Mouse (Mus musculus): ENCODE results near the gene Kcnq4. TPM values are rescaled to one million over a fixed set of nuclear protein-coding genes. Genes with fewer than 3 reads are reported as not detected.
A peak's percentile ranks its signal among the peaks of the same experiment; 100 is the strongest.

Gene Kcnq4
- polyA plus RNA-seq, 1 experiment from 2014 or later, result 2.6 TPM

DNA sequence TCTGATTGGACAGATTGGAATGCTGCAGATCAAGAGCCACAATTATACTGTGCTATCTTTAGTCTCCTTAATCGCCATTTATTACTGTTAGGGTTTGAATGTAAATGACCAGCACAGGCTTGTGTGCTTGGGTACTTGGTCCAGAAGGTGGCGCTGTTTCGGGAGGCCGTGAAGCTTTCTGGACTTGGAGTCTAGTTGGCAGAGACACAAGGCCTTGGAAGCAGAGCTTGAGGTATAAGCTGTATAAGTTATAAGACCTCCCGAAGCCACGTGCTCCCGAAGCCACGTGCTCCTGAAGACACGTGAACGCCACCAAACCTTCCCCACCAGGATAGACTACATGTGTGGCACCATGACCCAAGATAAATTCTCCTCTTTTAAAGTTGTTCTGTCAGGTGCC, 55.7 kb downstream of the Kcnq4 start:
- H3K4me2 ChIP-seq, result no peak overlapping the region
- H3K4me1 ChIP-seq, result no peaks in the 10 kb centered on the region
- WGBS, result 43% methylated on average over 10 of the region's 10 CpGs
- ATAC-seq (ENCODE audit: insufficient read depth, low FRiP score, low read depth), result no peak
- H3K9me3 ChIP-seq, result no peaks in the 10 kb centered on the region
- H3K27ac ChIP-seq, result no peak overlapping the region
- no peak overlapping the region for H3K4me3 ChIP-seq (replicated peaks)
- H3K36me3 ChIP-seq, result no peaks in the 10 kb centered on the region
- no peak overlapping the region for H3K9ac ChIP-seq
- H3K27me3 ChIP-seq (replicated peaks), result no peaks in the 10 kb centered on the region; the same call in 1 of the 2 replicates

GRCm38 (mm10) chr4:120689317-120689716, 59.1 kb downstream of the Kcnq4 start:
- ATAC-seq (ENCODE audit: insufficient read depth, low FRiP score, low read depth), result 0 out of 2 replicates have a peak, but pooled peaks have one; percentile 9

GRCm38 (mm10) chr4:120687282-120687681, 61.1 kb downstream of the Kcnq4 start:
- no peaks in the 10 kb centered on the region for H3K27me3 ChIP-seq (replicated peaks)
- H3K36me3 ChIP-seq, result no peaks in the 10 kb centered on the region
- H3K9ac ChIP-seq, result no peak overlapping the region
- 43% methylated on average over 6 of the region's 6 CpGs for WGBS
- no peak for ATAC-seq (ENCODE audit: insufficient read depth, low FRiP score, low read depth)
- no peak overlapping the region for H3K4me3 ChIP-seq (replicated peaks)
- H3K4me1 ChIP-seq, result no peaks in the 10 kb centered on the region
- H3K9me3 ChIP-seq, result no peaks in the 10 kb centered on the region
- no peak overlapping the region for H3K4me2 ChIP-seq
- H3K27ac ChIP-seq, result no peak overlapping the region

More at GRCm38 (mm10) chr4:120689317-120689716, 59.1 kb downstream of the Kcnq4 start:
- H3K4me3 ChIP-seq (replicated peaks), result no peak overlapping the region
- no peak overlapping the region for H3K4me2 ChIP-seq
- no peaks in the 10 kb centered on the region for H3K27me3 ChIP-seq (replicated peaks)
- H3K27ac ChIP-seq, result no peak overlapping the region
- no peaks in the 10 kb centered on the region for H3K4me1 ChIP-seq
- H3K9ac ChIP-seq, result no peak overlapping the region
- H3K36me3 ChIP-seq, result no peaks in the 10 kb centered on the region
- 57% methylated on average over 6 of the region's 6 CpGs for WGBS
- H3K9me3 ChIP-seq, result no peaks in the 10 kb centered on the region

DNA sequence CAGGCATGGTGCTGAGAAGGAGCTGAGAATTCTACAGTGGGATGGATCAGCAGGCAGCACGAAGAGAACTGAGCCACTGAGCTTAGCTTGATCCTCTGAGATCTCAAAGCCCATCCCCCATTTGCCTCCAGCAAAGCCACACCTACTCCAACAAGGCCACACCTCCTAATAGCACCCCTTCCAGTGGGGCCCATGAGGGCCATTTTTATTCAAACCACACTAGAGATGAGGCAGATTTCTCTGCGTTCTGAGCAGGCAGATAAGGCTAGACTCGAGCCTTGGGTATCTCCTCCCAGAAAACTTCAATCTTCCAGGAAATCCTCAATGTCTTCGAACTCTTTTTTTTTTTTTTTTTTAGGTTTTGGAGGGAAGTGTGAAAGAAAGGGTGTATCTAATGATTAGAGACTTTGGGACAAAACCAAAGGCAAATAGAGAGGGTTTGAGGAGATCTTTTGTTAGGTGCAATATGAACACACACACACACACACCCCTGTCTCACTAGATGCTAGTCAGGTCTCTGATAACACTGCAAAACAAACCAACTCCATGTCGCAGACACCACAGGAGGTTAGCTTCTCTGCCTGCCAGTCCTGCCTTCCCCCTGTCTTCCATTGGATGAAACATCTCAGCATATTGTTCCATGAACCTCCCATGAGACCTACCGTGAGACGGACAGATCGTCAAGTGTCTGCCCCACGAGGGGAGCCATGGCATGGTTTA, 65.0 kb downstream of the Kcnq4 start:
- Histone ChIP-seq H3K9ac (no peak overlapping the region), H3K36me3 (no peaks in the 10 kb centered on the region), H3K27me3 (replicated peaks) (no peaks in the 10 kb centered on the region), H3K4me1 (no peaks in the 10 kb centered on the region), H3K27ac (no peak overlapping the region), H3K4me2 (no peak overlapping the region), H3K9me3 (no peaks in the 10 kb centered on the region), H3K4me3 (replicated peaks) (no peak overlapping the region)
- ATAC-seq (ENCODE audit: insufficient read depth, low FRiP score, low read depth), result 0 out of 2 replicates have a peak, but pooled peaks have one; percentile 44
- WGBS, result 44% methylated on average over 9 of the region's 9 CpGs

GRCm38 (mm10) chr4:120682168-120682567, 66.2 kb downstream of the Kcnq4 start:
- no peak overlapping the region for H3K27ac ChIP-seq
- no peak overlapping the region for H3K4me2 ChIP-seq
- no peaks in the 10 kb centered on the region for H3K27me3 ChIP-seq (replicated peaks)
- no peaks in the 10 kb centered on the region for H3K36me3 ChIP-seq
- ATAC-seq (ENCODE audit: insufficient read depth, low FRiP score, low read depth), result no peak
- no peak overlapping the region for H3K9ac ChIP-seq
- no peaks in the 10 kb centered on the region for H3K9me3 ChIP-seq
- no peaks in the 10 kb centered on the region for H3K4me1 ChIP-seq
- no peak overlapping the region for H3K4me3 ChIP-seq (replicated peaks)
- 42% methylated on average over 10 of the region's 10 CpGs for WGBS

DNA sequence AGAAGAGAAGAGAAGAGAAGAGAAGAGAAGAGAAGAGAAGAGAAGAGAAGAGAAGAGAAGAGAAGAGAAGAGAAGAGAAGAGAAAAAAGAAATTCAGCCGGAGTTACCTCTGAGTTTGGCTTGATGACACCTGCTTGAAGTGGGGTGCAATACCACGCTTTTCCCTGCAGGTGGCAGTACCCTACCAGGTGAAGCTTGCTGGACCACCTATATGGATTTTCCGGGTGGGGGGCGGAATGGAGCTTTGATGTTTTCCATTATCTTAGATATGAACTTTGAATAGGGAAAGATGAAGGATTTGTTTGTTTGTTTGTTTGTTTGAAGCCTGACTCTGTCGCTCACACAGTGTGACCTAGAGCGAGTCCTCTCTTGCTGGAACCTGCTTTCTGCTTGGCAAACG, 67.5 kb downstream of the Kcnq4 start:
- no peak for ATAC-seq (ENCODE audit: insufficient read depth, low FRiP score, low read depth)
- H3K9me3 ChIP-seq, result no peaks in the 10 kb centered on the region
- H3K4me2 ChIP-seq, result no peak overlapping the region
- no peak overlapping the region for H3K4me3 ChIP-seq (replicated peaks)
- H3K4me1 ChIP-seq, result no peaks in the 10 kb centered on the region
- WGBS, result 50% methylated on average over 7 of the region's 7 CpGs
- no peak overlapping the region for H3K9ac ChIP-seq
- no peaks in the 10 kb centered on the region for H3K27me3 ChIP-seq (replicated peaks)
- no peaks in the 10 kb centered on the region for H3K36me3 ChIP-seq
- H3K27ac ChIP-seq, result no peak overlapping the region

GRCm38 (mm10) chr4:120675640-120676039, 72.8 kb downstream of the Kcnq4 start:
- 55% methylated on average over 2 of the region's 2 CpGs for WGBS
- H3K36me3 ChIP-seq, result no peaks in the 10 kb centered on the region

GRCm38 (mm10) chr4:120674775-120675451, 73.5 kb downstream of the Kcnq4 start:
- ATAC-seq (ENCODE audit: insufficient read depth, low FRiP score, low read depth), result peak; percentile 93
- WGBS, result 60% methylated on average over 8 of the region's 8 CpGs
- no peak overlapping the region for H3K4me3 ChIP-seq (replicated peaks)

More at GRCm38 (mm10) chr4:120675640-120676039, 72.8 kb downstream of the Kcnq4 start:
- H3K27me3 ChIP-seq (replicated peaks), result no peaks in the 10 kb centered on the region
- H3K4me1 ChIP-seq, result no peaks in the 10 kb centered on the region
- ATAC-seq (ENCODE audit: insufficient read depth, low FRiP score, low read depth), result peak; percentile 77
- H3K4me3 ChIP-seq (replicated peaks), result no peak overlapping the region
- no peak overlapping the region for H3K4me2 ChIP-seq
- no peaks in the 10 kb centered on the region for H3K9me3 ChIP-seq
- H3K9ac ChIP-seq, result no peak overlapping the region
- H3K27ac ChIP-seq, result no peak overlapping the region

GRCm38 (mm10) chr4:120673606-120674005, 74.8 kb downstream of the Kcnq4 start:
- Histone ChIP-seq H3K4me2 (no peak overlapping the region), H3K27ac (no peak overlapping the region), H3K9me3 (no peaks in the 10 kb centered on the region), H3K9ac (no peak overlapping the region), H3K27me3 (replicated peaks) (peaks cover 2% of the 10 kb centered on the region; the same call in 1 of the 2 replicates), H3K4me3 (replicated peaks) (no peak overlapping the region), H3K36me3 (no peaks in the 10 kb centered on the region), H3K4me1 (no peaks in the 10 kb centered on the region)
- 80% methylated on average over 3 of the region's 3 CpGs for WGBS
- ATAC-seq (ENCODE audit: insufficient read depth, low FRiP score, low read depth), result no peak

More at GRCm38 (mm10) chr4:120674775-120675451, 73.5 kb downstream of the Kcnq4 start:
- Histone ChIP-seq H3K27ac (no peak overlapping the region), H3K9ac (no peak overlapping the region), H3K4me2 (no peak overlapping the region), H3K27me3 (replicated peaks) (no peaks in the 10 kb centered on the region), H3K4me1 (no peaks in the 10 kb centered on the region), H3K36me3 (no peaks in the 10 kb centered on the region), H3K9me3 (no peaks in the 10 kb centered on the region)

DNA sequence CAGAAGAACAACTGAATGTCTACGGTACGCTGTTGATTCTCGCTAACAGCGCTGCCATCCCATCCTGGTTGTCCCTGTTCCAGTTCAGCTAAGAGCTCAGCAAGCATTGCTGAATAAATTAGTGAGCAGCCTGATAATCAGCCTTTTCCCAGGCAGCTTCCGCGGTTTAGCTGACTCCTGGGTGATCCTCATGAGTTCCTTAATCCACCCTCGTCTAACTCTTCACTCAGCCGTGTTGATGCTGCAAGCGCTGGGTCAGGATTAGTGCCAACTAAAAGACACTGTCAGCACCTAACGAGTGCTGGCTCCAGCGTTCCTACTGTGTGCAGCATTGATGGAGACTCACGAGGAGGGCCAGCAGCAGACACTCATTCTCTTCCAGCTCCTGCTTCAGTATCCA, 77.4 kb downstream of the Kcnq4 start:
- no peak overlapping the region for H3K4me2 ChIP-seq
- H3K27me3 ChIP-seq (replicated peaks), result peaks cover 6% of the 10 kb centered on the region; the same call in 1 of the 2 replicates
- peaks cover 9% of the 10 kb centered on the region for H3K4me1 ChIP-seq
- no peak overlapping the region for H3K27ac ChIP-seq
- ATAC-seq (ENCODE audit: insufficient read depth, low FRiP score, low read depth), result no peak
- no peaks in the 10 kb centered on the region for H3K9me3 ChIP-seq
- H3K9ac ChIP-seq, result no peak overlapping the region
- no peaks in the 10 kb centered on the region for H3K36me3 ChIP-seq
- no peak overlapping the region for H3K4me3 ChIP-seq (replicated peaks)
- WGBS, result 60% methylated on average over 12 of the region's 12 CpGs

- WGBS, result 65% methylated on average over 5 of the region's 5 CpGs
- Histone ChIP-seq H3K4me3 (replicated peaks) (no peak overlapping the region), H3K4me1 (peaks cover 9% of the 10 kb centered on the region), H3K27me3 (replicated peaks) (peaks cover 6% of the 10 kb centered on the region; the same call in 1 of the 2 replicates), H3K27ac (no peak overlapping the region), H3K4me2 (no peak overlapping the region), H3K36me3 (no peaks in the 10 kb centered on the region), H3K9me3 (no peaks in the 10 kb centered on the region), H3K9ac (no peak overlapping the region)
- ATAC-seq (ENCODE audit: insufficient read depth, low FRiP score, low read depth), result no peak
These were observed 78.8 kb downstream of the Kcnq4 start for GRCm38 (mm10) chr4:120669585-120669984.

DNA sequence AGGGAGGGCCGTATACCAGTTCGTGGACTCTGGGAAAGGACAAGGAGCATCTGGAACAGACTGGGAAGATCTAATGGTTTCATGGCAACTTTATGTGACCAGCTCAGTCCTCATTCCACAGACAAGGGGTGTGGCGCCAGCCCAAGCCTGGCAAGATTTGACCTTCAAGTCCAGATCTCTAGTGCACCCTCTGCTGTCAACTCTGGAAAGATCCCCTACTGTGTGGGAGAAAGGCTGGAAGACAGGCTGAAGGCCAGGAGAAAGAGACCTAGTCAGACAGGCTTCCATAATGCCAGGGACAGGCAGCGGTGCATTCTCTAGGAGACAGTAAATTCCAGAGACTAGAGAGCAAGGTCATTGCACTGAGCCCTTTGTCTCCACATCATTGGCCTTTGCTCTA, 79.9 kb downstream of the Kcnq4 start:
- ATAC-seq (ENCODE audit: insufficient read depth, low FRiP score, low read depth), result no peak
- H3K9me3 ChIP-seq, result no peaks in the 10 kb centered on the region
- H3K27ac ChIP-seq, result no peak overlapping the region
- no peak overlapping the region for H3K4me2 ChIP-seq
- no peak overlapping the region for H3K9ac ChIP-seq
- WGBS, result 86% methylated on average over 4 of the region's 4 CpGs
- H3K36me3 ChIP-seq, result no peaks in the 10 kb centered on the region
- H3K4me1 ChIP-seq, result peaks cover 9% of the 10 kb centered on the region
- H3K4me3 ChIP-seq (replicated peaks), result no peak overlapping the region
- H3K27me3 ChIP-seq (replicated peaks), result peaks cover 6% of the 10 kb centered on the region; the same call in 1 of the 2 replicates
